13 mouse cellular contexts compared by ENCODE assay signal in the genomic region with DNA sequence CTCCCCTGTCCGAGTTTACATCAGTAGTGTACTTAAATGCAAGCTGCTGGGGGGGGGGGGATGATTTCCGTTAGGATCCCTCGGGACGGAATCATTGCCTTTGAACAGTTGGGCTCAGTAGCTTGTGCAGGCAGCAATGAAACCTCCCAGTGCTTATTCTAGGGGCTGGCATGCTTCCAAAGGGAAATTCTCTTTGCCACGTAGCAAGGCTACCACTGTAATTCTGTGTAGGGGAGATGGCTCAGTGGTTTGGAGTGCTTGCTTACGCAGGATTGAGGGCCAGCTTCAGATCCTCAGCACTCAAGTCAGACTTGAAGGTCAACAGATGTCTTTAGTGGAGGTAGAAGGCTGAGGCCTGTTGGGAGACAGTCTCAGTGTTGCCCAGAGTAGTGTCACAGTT. TPM values are rescaled to one million over a fixed set of nuclear protein-coding genes. Genes with fewer than 3 reads are reported as not detected.
DNase-seq lines count a peak whose midpoint lies in the region; ATAC-seq and TF ChIP-seq lines count a peak whose summit lies in the region.
"Had no signal": no experiment of that assay in that cellular context is flagged by ENCODE, and none has a peak within 500 bp of the region (broad histone marks: within the 10 kb centered on the region; RNA-seq: fewer than 3 reads in every experiment).

No protein-coding gene starts in this region.

- ATAC-seq in hindbrain, postnatal 0 days: 0 out of 2 replicates have a peak, but pooled peaks have one; percentile 35
- no peak; the same call in 1 of the 2 replicates for ATAC-seq in heart, embryonic 15.5 days (replicated peaks; ENCODE audit: insufficient number of reproducible peaks, insufficient read depth, low FRiP score, low read depth)
- ATAC-seq in lung, embryonic 16.5 days (ENCODE audit: low read depth): peak; percentile 77

- H3K4me2 ChIP-seq in hindbrain, postnatal 0 days (ENCODE audit: low read depth, low read length): no peak overlapping the region
- H3K4me2 ChIP-seq in heart, embryonic 15.5 days: no peak overlapping the region
- H3K4me2 ChIP-seq in lung, embryonic 16.5 days (ENCODE audit: low read depth, low read length): no peak overlapping the region
- H3K4me2 ChIP-seq: embryonic facial prominence, embryonic 12.5 days; liver, embryonic 15.5 days had no signal

- no peaks in the 10 kb centered on the region for H3K9me3 ChIP-seq in hindbrain, postnatal 0 days (ENCODE audit: low read length)
- H3K9me3 ChIP-seq in hindbrain, embryonic 10.5 days: peaks cover 26% of the 10 kb centered on the region
- 0 out of 2 replicates have a peak, but pooled peaks cover 9% of the 10 kb centered on the region for H3K9me3 ChIP-seq in heart, embryonic 15.5 days (replicated peaks)
- H3K9me3 ChIP-seq in lung, embryonic 16.5 days (ENCODE audit: control insufficient read depth, low read length): peaks cover 13% of the 10 kb centered on the region
- H3K9me3 ChIP-seq: liver, embryonic 15.5 days had no signal

- no peaks in the 10 kb centered on the region for H3K36me3 ChIP-seq in hindbrain, postnatal 0 days (ENCODE audit: insufficient read depth, low read length)
- H3K36me3 ChIP-seq in hindbrain, embryonic 10.5 days: peaks cover 87% of the 10 kb centered on the region
- H3K36me3 ChIP-seq in heart, embryonic 15.5 days: peaks cover 30% of the 10 kb centered on the region
- H3K36me3 ChIP-seq in lung, embryonic 16.5 days (ENCODE audit: control insufficient read depth, insufficient read depth, low read length): peaks cover 37% of the 10 kb centered on the region

- H3K4me3 ChIP-seq in hindbrain, postnatal 0 days (ENCODE audit: low read length): no peak overlapping the region
- no peak overlapping the region for H3K4me3 ChIP-seq in hindbrain, embryonic 10.5 days
- no peak overlapping the region for H3K4me3 ChIP-seq in heart, embryonic 15.5 days
- no peak overlapping the region for H3K4me3 ChIP-seq in lung, embryonic 16.5 days (ENCODE audit: low read length)
- H3K4me3 ChIP-seq: embryonic facial prominence, embryonic 12.5 days; gastrocnemius, adult 2 months; liver, embryonic 15.5 days; myocyte had no signal

- peak; percentile 56 for DNase-seq in adrenal gland, postnatal 14 days
- DNase-seq in adrenal gland, adult 18-20 months (ENCODE audit: low spot score in 2 of 2): no peak
- peak; percentile 44 for DNase-seq in hindbrain, postnatal 0 days (ENCODE audit: low spot score)
- no peak for DNase-seq in hindbrain, embryonic 10.5 days (ENCODE audit: low spot score)
- DNase-seq in thymus, postnatal 14 days: no peak
- DNase-seq in cerebellum, postnatal 25 days: no peak
- DNase-seq: gastrocnemius, adult 2 months had no signal

- H3K4me1 ChIP-seq in hindbrain, postnatal 0 days (ENCODE audit: insufficient read depth, low read length): no peaks in the 10 kb centered on the region
- no peaks in the 10 kb centered on the region for H3K4me1 ChIP-seq in hindbrain, embryonic 10.5 days (replicated peaks)
- peaks cover 8% of the 10 kb centered on the region for H3K4me1 ChIP-seq in heart, embryonic 15.5 days (replicated peaks)
- no peaks in the 10 kb centered on the region; the same call in 1 of the 2 replicates for H3K4me1 ChIP-seq in lung, embryonic 16.5 days (replicated peaks; ENCODE audit: control insufficient read depth, insufficient read depth, low read length)
- H3K4me1 ChIP-seq: embryonic facial prominence, embryonic 12.5 days; liver, embryonic 15.5 days had no signal

- no peaks in the 10 kb centered on the region for H3K27me3 ChIP-seq in hindbrain, postnatal 0 days (ENCODE audit: insufficient read depth, low read length)
- H3K27me3 ChIP-seq in hindbrain, embryonic 10.5 days (ENCODE audit: insufficient read depth, poor library complexity, severe bottlenecking): no peaks in the 10 kb centered on the region
- H3K27me3 ChIP-seq in heart, embryonic 15.5 days: no peaks in the 10 kb centered on the region
- H3K27me3 ChIP-seq in lung, embryonic 16.5 days (ENCODE audit: control insufficient read depth, insufficient read depth, low read depth, low read length): no peaks in the 10 kb centered on the region
- H3K27me3 ChIP-seq: embryonic facial prominence, embryonic 12.5 days; liver, embryonic 15.5 days; Patski had no signal

- TF ChIP-seq CTCF in hindbrain, postnatal 0 days (IDR thresholded peaks at IDR 0.05; ENCODE audit: low read depth): no peak

- no peak overlapping the region for H3K27ac ChIP-seq in hindbrain, postnatal 0 days
- H3K27ac ChIP-seq in hindbrain, embryonic 10.5 days: no peak overlapping the region
- peak overlapping the region; percentile 25; the same call in 1 of the 2 replicates for H3K27ac ChIP-seq in heart, embryonic 15.5 days
- peak overlapping the region; percentile 35; the same call in 1 of the 2 replicates for H3K27ac ChIP-seq in lung, embryonic 16.5 days (ENCODE audit: low read length)
- H3K27ac ChIP-seq: embryonic facial prominence, embryonic 12.5 days; gastrocnemius, adult 2 months; liver, embryonic 15.5 days had no signal

- 58% methylated on average over 6 of the region's 6 CpGs for WGBS in hindbrain, postnatal 0 days
- WGBS in hindbrain, embryonic 10.5 days: 92% methylated on average over 6 of the region's 6 CpGs
- 59% methylated on average over 6 of the region's 6 CpGs for WGBS in heart, embryonic 15.5 days
- WGBS in lung, embryonic 16.5 days: 35% methylated on average over 6 of the region's 6 CpGs

- H3K9ac ChIP-seq in hindbrain, postnatal 0 days (replicated peaks; ENCODE audit: low read length): no peak overlapping the region
- H3K9ac ChIP-seq in heart, embryonic 15.5 days: no peak overlapping the region
- no peak overlapping the region for H3K9ac ChIP-seq in lung, embryonic 16.5 days (ENCODE audit: low read length)
- H3K9ac ChIP-seq: embryonic facial prominence, embryonic 12.5 days; liver, embryonic 15.5 days had no signal

RNA-seq across cellular contexts. Expression of gene Birc3, which starts 56.6 kb away (rescaled TPM):
- 19.0 and 27.8 TPM in 2 replicates for total RNA-seq in adrenal gland, postnatal 14 days (2021)
- 10 to 100 TPM; 13.8 to 26.3 TPM for total RNA-seq in adrenal gland, adult 18-20 months (2021)
- total RNA-seq in hindbrain, postnatal 0 days (2014; rRNA removed): 3.5 and 4.0 TPM in 2 replicates
- 1.4 and 1.5 TPM in 2 replicates for polyA plus RNA-seq in hindbrain, postnatal 0 days (2015; fragmentation: Nextera tagmentation; extraction: Ambion mirVana)
- 3.3 and 3.8 TPM in 2 replicates for polyA plus RNA-seq in hindbrain, embryonic 10.5 days (2016; fragmentation: Nextera tagmentation; extraction: Ambion mirVana)
- polyA plus RNA-seq in heart, embryonic 15.5 days (2015; fragmentation: Nextera tagmentation; extraction: Ambion mirVana): 5.4 and 8.2 TPM in 2 replicates
- polyA plus RNA-seq in lung, embryonic 16.5 days (2015; fragmentation: Nextera tagmentation; extraction: Ambion mirVana): 10.5 and 11.9 TPM in 2 replicates

Comparison
In these comparisons a context has a peak if more than half of its experiments do, and no peak if none do; other contexts are left out.
1. DNase-seq: peak in adrenal gland, postnatal 14 days (single experiment) and hindbrain, postnatal 0 days (single experiment); none in adrenal gland, adult 18-20 months (0 of 2), hindbrain, embryonic 10.5 days (single experiment), thymus, postnatal 14 days (single experiment) and cerebellum, postnatal 25 days (0 of 2).
2. H3K27ac ChIP-seq: peak in heart, embryonic 15.5 days (single experiment) and lung, embryonic 16.5 days (single experiment); none in hindbrain, postnatal 0 days (single experiment) and hindbrain, embryonic 10.5 days (single experiment).